Mouse (Mus musculus): ENCODE results near the gene Mef2b. TPM values are rescaled to one million over a fixed set of nuclear protein-coding genes. Genes with fewer than 3 reads are reported as not detected.
A peak's percentile ranks its signal among the peaks of the same experiment; 100 is the strongest.
"Not testable (repeated sequence)": the region's sequence is repeated elsewhere in the genome, so short reads cannot be mapped to it uniquely, and the experiment has no call there.

Mef2b gene
- total RNA-seq, 2 experiments from 2014 or later = 0.37 to 0.41 TPM

- no peak overlapping the region for H3K4me3 ChIP-seq
- DNase-seq (ENCODE audit: low spot score in 2 of 2) = peak; percentile 52 to 71
- H3K27ac ChIP-seq = peak overlapping the region; percentile 83
- peak; percentile 76 for TF ChIP-seq CTCF (conservative IDR thresholded peaks at IDR 0.05)
Observed at GRCm38 (mm10) chr8:70200098-70200681, 60.7 kb downstream of the Mef2b start.

- no peak for DNase-seq (ENCODE audit: low spot score in 2 of 2)
- TF ChIP-seq CTCF (conservative IDR thresholded peaks at IDR 0.05) = no peak
- H3K27ac ChIP-seq = peak overlapping the region; percentile 83
- no peak overlapping the region for H3K4me3 ChIP-seq
Observed at GRCm38 (mm10) chr8:70201417-70201816, 61.9 kb downstream of the Mef2b start.

- DNase-seq (ENCODE audit: low spot score in 2 of 2) = no peak
- Histone ChIP-seq H3K4me3 (no peak overlapping the region), H3K27ac (peak overlapping the region; percentile 83)
- TF ChIP-seq CTCF (conservative IDR thresholded peaks at IDR 0.05) = no peak
Observed at GRCm38 (mm10) chr8:70203072-70203471, 63.6 kb downstream of the Mef2b start.

GRCm38 (mm10) chr8:70204757-70205156 is 65.2 kb downstream of the Mef2b start:
- DNase-seq (ENCODE audit: low spot score in 2 of 2) = no peak
- H3K27ac ChIP-seq = peak overlapping the region; percentile 19; the same call in 1 of the 2 replicates
- H3K4me3 ChIP-seq = no peak overlapping the region
- TF ChIP-seq CTCF (conservative IDR thresholded peaks at IDR 0.05) = no peak

GRCm38 (mm10) chr8:70208130-70208529 is 68.6 kb downstream of the Mef2b start:
- DNase-seq (ENCODE audit: low spot score in 2 of 2) = no peak
- Histone ChIP-seq H3K27ac (peak overlapping the region; percentile 11; the same call in 1 of the 2 replicates), H3K4me3 (no peak overlapping the region)
- TF ChIP-seq CTCF (conservative IDR thresholded peaks at IDR 0.05) = peak; percentile 30

GRCm38 (mm10) chr8:70210538-70210937 is 71.0 kb downstream of the Mef2b start:
- peak overlapping the region; percentile 66 for H3K27ac ChIP-seq
- peak overlapping the region; percentile 71 for H3K4me3 ChIP-seq
- DNase-seq (ENCODE audit: low spot score in 2 of 2) = peak in 1 of 2 experiments; percentile 44
- TF ChIP-seq CTCF (conservative IDR thresholded peaks at IDR 0.05) = peak; percentile 27

- DNase-seq (ENCODE audit: low spot score in 2 of 2) = no peak
- peak overlapping the region; percentile 91 for H3K27ac ChIP-seq
- TF ChIP-seq CTCF (conservative IDR thresholded peaks at IDR 0.05) = no peak
- peak overlapping the region; percentile 71 for H3K4me3 ChIP-seq
Observed at GRCm38 (mm10) chr8:70211275-70211674, 71.8 kb downstream of the Mef2b start.

DNA sequence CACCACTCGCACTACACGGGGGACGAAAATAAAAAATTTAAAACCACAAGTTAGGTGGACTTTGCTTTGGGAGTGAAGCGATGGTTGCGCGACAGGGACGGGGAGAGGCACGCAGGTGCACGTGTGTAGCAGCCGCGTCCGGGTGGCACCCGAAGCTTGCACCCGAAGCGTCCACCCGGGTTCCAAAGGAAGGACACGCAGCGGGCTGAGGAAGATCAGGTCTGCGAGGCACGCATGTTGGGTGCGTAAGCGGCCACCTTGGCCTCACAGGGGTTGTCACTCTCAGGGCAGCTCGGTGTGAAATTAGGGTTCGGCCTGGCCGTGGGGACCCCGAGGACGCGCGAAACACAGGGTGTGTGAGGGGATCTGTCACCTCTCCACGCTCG is 72.2 kb downstream of the Mef2b start:
- DNase-seq (ENCODE audit: low spot score in 2 of 2) = peak in 1 of 2 experiments; percentile 39
- peak overlapping the region; percentile 71 for H3K4me3 ChIP-seq
- no peak for TF ChIP-seq CTCF (conservative IDR thresholded peaks at IDR 0.05)
- H3K27ac ChIP-seq = peak overlapping the region; percentile 91

GRCm38 (mm10) chr8:70212112-70213055 is 72.9 kb downstream of the Mef2b start, which contains the start of gene Slc25a42:
TSS of gene Slc25a42 (minus strand) at chr8:70212305.
- peak; percentile 98 to 100 for DNase-seq (ENCODE audit: low spot score in 2 of 2)
- TF ChIP-seq CTCF (conservative IDR thresholded peaks at IDR 0.05) = 0 out of 2 replicates have a peak, but pooled peaks have one; percentile 11
- Histone ChIP-seq H3K27ac (peak within 1 kb of the TSS; percentile 91), H3K4me3 (peak within 1 kb of the TSS; percentile 71)

- no peak for TF ChIP-seq CTCF (conservative IDR thresholded peaks at IDR 0.05)
- no peak overlapping the region for H3K27ac ChIP-seq
Observed at GRCm38 (mm10) chr8:70214411-70214810, 74.9 kb downstream of the Mef2b start.

DNA sequence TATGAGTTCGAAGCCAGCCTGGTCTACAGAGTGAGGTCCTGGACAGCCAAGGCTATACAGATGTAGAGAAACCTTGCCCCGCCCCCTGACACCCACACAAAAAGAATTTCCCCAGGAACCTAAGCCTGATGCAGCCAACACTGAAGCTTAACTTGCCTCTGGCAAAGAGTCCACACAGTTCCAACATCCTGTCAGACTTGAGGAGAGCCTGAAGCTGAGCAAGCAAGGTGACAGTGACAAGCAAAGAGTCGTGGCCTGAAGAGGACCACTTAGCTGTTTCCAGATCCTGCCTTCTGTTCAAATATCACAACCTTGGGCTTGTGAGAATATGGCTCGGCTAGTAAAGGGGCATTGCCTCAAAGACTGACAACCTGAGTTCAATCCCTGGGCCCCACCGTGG is 75.6 kb downstream of the Mef2b start:
- TF ChIP-seq CTCF (conservative IDR thresholded peaks at IDR 0.05) = no peak
- peak overlapping the region; percentile 57; the same call in 1 of the 2 replicates for H3K27ac ChIP-seq
- DNase-seq (ENCODE audit: low spot score in 2 of 2) = no peak
- no peak overlapping the region for H3K4me3 ChIP-seq

More at GRCm38 (mm10) chr8:70214411-70214810, 74.9 kb downstream of the Mef2b start:
- no peak overlapping the region for H3K4me3 ChIP-seq
- no peak for DNase-seq (ENCODE audit: low spot score in 2 of 2)

- H3K27ac ChIP-seq = peak overlapping the region; percentile 57; the same call in 1 of the 2 replicates
- DNase-seq (ENCODE audit: low spot score in 2 of 2); H3K4me3 ChIP-seq: not testable (repeated sequence)
Observed at GRCm38 (mm10) chr8:70216161-70216560, 76.7 kb downstream of the Mef2b start.

- no peak overlapping the region for H3K4me3 ChIP-seq
- DNase-seq (ENCODE audit: low spot score in 2 of 2) = peak; percentile 68 to 82
- no peak for TF ChIP-seq CTCF (conservative IDR thresholded peaks at IDR 0.05)
- peak overlapping the region; percentile 57; the same call in 1 of the 2 replicates for H3K27ac ChIP-seq
Observed at GRCm38 (mm10) chr8:70216566-70216965, 77.1 kb downstream of the Mef2b start.

Small RNAs within 50 kb of the gene (microRNA-seq; reads per million reads assigned to microRNA genes)
- 8.0 to 15.8 reads per million in 2 experiments for gene Mir7066

Other genes with a start within 250 kb of the Mef2b start
- under 1 TPM in 1 of 2 experiments, not detected in 1; 0.64 TPM for gene Tssk6, start 237.5 kb upstream of the Mef2b start, total RNA-seq (2021)
- 100 to 1,000 TPM; 154 to 157 TPM for gene Ndufa13, start 237.2 kb upstream of the Mef2b start, total RNA-seq (2021)
- 10 to 100 TPM; 29.3 to 32.5 TPM for gene Yjefn3, start 237.0 kb upstream of the Mef2b start, total RNA-seq (2021)
- gene Gatad2a, start 143.3 kb upstream of the Mef2b start, total RNA-seq (2021) = 10 to 100 TPM; 29.7 to 32.4 TPM
- gene Mau2, start 97.0 kb upstream of the Mef2b start, total RNA-seq (2021) = 10 to 100 TPM; 73.6 to 74.3 TPM
- gene Sugp1, start 96.9 kb upstream of the Mef2b start, total RNA-seq (2021) = 10 to 100 TPM; 56.1 to 56.9 TPM
- 1 to 10 TPM; 3.1 to 7.4 TPM for gene Tm6sf2, start 66.8 kb upstream of the Mef2b start, total RNA-seq (2021)
- gene Hapln4, start 56.3 kb upstream of the Mef2b start, total RNA-seq (2021) = 10 to 100 TPM; 89.0 to 99.7 TPM
- 100 to 1,000 TPM; 146 to 158 TPM for gene Ncan, start 18.8 kb upstream of the Mef2b start, total RNA-seq (2021)
- gene Nr2c2ap, start 8.4 kb upstream of the Mef2b start, total RNA-seq (2021) = 10 to 100 TPM; 29.2 to 32.8 TPM
- 10 to 100 TPM; 14.2 to 15.7 TPM for gene Rfxank, start 557 bp upstream of the Mef2b start, total RNA-seq (2021)
- gene Borcs8, start 212 bp upstream of the Mef2b start, total RNA-seq (2021) = 10 to 100 TPM; 50.2 to 50.8 TPM
- gene Tmem161a, start 32.6 kb downstream of the Mef2b start, total RNA-seq (2021) = 10 to 100 TPM; 46.4 to 59.0 TPM
- 10 to 100 TPM; 43.9 to 44.0 TPM for gene Slc25a42, start 72.6 kb downstream of the Mef2b start, total RNA-seq (2021)
- gene Sugp2, start 94.5 kb downstream of the Mef2b start, total RNA-seq (2021) = 100 to 1,000 TPM; 130 to 131 TPM
- 10 to 100 TPM; 45.6 to 47.1 TPM for gene Armc6, start 94.8 kb downstream of the Mef2b start, total RNA-seq (2021)
- gene Homer3, start 143.1 kb downstream of the Mef2b start, total RNA-seq (2021) = 10 to 100 TPM; 87.7 to 90.5 TPM
- 10 to 100 TPM; 45.5 to 52.1 TPM for gene Ddx49, start 162.8 kb downstream of the Mef2b start, total RNA-seq (2021)
- gene Cope, start 162.8 kb downstream of the Mef2b start, total RNA-seq (2021) = 100 to 1,000 TPM; 139 to 157 TPM
- 100 to 1,000 TPM; 110 to 113 TPM for gene Cers1, start 176.1 kb downstream of the Mef2b start, total RNA-seq (2021)
- 10 to 100 TPM; 12.1 to 14.4 TPM for gene Gdf1, start 190.1 kb downstream of the Mef2b start, total RNA-seq (2021)
- gene Upf1, start 213.6 kb downstream of the Mef2b start, total RNA-seq (2021) = 10 to 100 TPM; 67.7 to 68.7 TPM
- under 1 TPM; 0.29 to 0.56 TPM for gene Comp, start 233.8 kb downstream of the Mef2b start, total RNA-seq (2021)